Mouse (Mus musculus) G1E (cell line): ENCODE measurements around the gene Sarnp.

ENCODE experiments used
- CTCF ChIP-seq: IDR thresholded peaks from 2 replicates; pipeline ENCODE4 v1.5.1; 2012; ENCODE audit warnings: low read depth, low read length, inconsistent platforms, mixed read lengths
- GATA1 ChIP-seq: IDR thresholded peaks from 2 replicates; pipeline ENCODE4 v1.6.1; 2012; ENCODE audit warnings: borderline replicate concordance, low read length, inconsistent platforms, mixed read lengths
- TAL1 ChIP-seq: conservative IDR thresholded peaks from 2 replicates; pipeline ENCODE4 v1.6.1; 2012; ENCODE audit warnings: low read depth, low read length, inconsistent platforms, mixed read lengths

DNA sequence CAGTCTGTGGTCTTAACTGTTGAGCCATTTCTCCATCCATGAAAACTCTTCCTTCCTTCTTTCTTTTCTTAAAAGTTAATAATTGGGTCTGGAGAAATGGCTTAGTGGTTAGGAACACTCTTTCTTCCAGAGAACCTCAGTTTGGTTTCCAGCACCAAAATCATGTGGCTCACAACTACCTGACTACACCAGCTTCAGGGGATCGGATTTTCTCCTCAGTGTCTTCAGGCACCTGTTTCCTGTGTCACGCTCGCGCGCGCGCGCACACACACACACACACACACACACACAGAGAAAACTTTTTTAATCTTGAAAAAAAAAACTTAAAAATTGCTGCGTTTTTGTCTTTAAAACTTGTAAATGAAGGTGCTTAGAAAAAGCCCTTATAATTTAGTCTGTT lies 6.7 kb downstream of the Sarnp start:
- no peak for TF ChIP-seq CTCF
- TF ChIP-seq GATA1 = no peak
- no peak for TF ChIP-seq TAL1
